Mouse (Mus musculus) heart, embryonic 16.5 days (tissue): ENCODE data around the gene Ddx50. TPM values are rescaled to one million over a fixed set of nuclear protein-coding genes. Genes with fewer than 3 reads are reported as not detected.

Experiments
- ATAC-seq: fragments of 200-750 bp; cut with Nextera tagmentation; replicated peaks from 2 replicates; pipeline ENCODE4 v1.8.0; 2017; ENCODE audit warnings: moderate number of reproducible peaks; ENCODE audit not compliant: insufficient read depth, low FRiP score; ENCODE audit errors: extremely low read depth
- H3K27ac ChIP-seq: fragments of 300-500 bp; sonication (generic); 2 replicates; pipeline ENCODE4 v1.5.1; 2014; ENCODE audit warnings: mild to moderate bottlenecking, low read length, control low read depth, moderate library complexity
- H3K27me3 ChIP-seq: fragments of 300-500 bp; sonication (generic); 2 replicates; pipeline ENCODE4 v1.6.1; 2014; ENCODE audit warnings: low read length, mixed read lengths; ENCODE audit not compliant: control insufficient read depth, insufficient read depth
- H3K36me3 ChIP-seq: fragments of 300-500 bp; sonication (generic); 2 replicates; pipeline ENCODE4 v1.6.1; 2014; ENCODE audit not compliant: control insufficient read depth, insufficient read depth
- H3K4me1 ChIP-seq: fragments of 300-500 bp; sonication (generic); 2 replicates; pipeline ENCODE4 v1.6.1; 2014; ENCODE audit warnings: low read length, mixed read lengths; ENCODE audit not compliant: control insufficient read depth, insufficient read depth
- H3K4me2 ChIP-seq: fragments of 300-500 bp; sonication (generic); 2 replicates; pipeline ENCODE4 v1.6.1; 2014; ENCODE audit warnings: low read depth, mild to moderate bottlenecking, control low read depth, low read length
- H3K4me3 ChIP-seq: fragments of 300-500 bp; sonication (generic); 2 replicates; pipeline ENCODE4 v1.5.1; 2014; ENCODE audit warnings: mild to moderate bottlenecking, control low read depth, low read length
- H3K9ac ChIP-seq: fragments of 300-500 bp; sonication (generic); 2 replicates; pipeline ENCODE4 v1.6.1; 2014; ENCODE audit warnings: low read length, control low read depth
- H3K9me3 ChIP-seq: fragments of 300-500 bp; sonication (generic); replicated peaks from 2 replicates; pipeline ENCODE4 v1.6.1; 2016; ENCODE audit warnings: low read length; ENCODE audit not compliant: control insufficient read depth
- WGBS: fragments of 180-500 bp; shearing (Covaris S2); extraction: QIAGEN DNeasy Blood & Tissue Kit; methylation state at CpG from one replicate; pipeline ENCODE4 v1.1.7; 2014; 5-methylcytosine and 5-hydroxymethylcytosine counted together
- polyA plus RNA-seq: library from polyadenylated mRNA; unstranded; fragments of >200 nt; fragmentation: Nextera tagmentation; extraction: Ambion mirVana; gene quantifications from 2 replicates; pipeline ENCODE4 v1.2.1, GENCODE M21; 2015

Ddx50 gene
- polyA plus RNA-seq, 1 experiment from 2014 or later: 99.9 TPM

DNA sequence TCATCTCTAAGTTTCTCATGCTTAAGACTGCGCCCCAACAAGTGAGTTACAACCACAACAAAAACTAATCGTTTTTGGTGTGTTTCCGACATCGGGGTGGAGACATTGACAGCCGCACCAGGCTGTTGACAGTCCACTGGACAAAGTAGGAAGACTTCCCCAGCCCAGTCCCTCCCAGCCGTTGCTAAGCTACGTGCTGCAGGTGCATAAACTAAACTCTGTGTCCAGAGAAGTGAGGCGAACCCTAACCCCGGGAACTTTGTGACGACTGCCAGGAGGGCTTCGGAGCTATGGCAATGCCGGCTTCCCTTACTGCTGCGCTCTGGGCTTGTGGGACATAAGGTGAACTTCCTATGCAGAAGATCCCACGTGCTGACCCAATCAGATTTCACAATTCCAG is 18.2 kb upstream of the Ddx50 start:
- Histone ChIP-seq H3K4me3 (no peak overlapping the region), H3K9me3 (no peaks in the 10 kb centered on the region), H3K4me1 (peaks cover 4% of the 10 kb centered on the region), H3K36me3 (no peaks in the 10 kb centered on the region), H3K4me2 (no peak overlapping the region), H3K27ac (no peak overlapping the region), H3K27me3 (no peaks in the 10 kb centered on the region), H3K9ac (no peak overlapping the region)
- ATAC-seq: no peak
- 66% methylated on average over 14 of the region's 14 CpGs for WGBS

DNA sequence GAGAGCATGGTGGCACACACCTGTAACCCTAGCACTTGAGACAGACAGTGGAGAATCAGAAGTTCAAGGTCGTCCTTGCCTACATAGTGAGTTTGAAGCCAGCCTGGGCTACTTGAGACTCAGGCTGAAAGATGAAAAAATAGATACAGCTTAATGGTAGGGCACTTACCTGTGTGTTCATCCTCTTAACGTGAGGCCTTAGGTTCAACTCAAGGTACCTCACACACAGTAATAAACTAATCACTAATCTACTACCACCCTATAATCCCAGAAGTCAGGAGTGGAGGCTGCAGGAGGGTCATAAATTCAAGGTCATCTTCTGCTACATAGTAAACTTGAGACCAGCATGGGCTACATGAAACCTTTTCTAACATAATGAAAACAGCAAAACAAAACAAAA is 17.4 kb upstream of the Ddx50 start:
- Histone ChIP-seq H3K27me3 (no peaks in the 10 kb centered on the region), H3K4me3 (no peak overlapping the region), H3K4me2 (no peak overlapping the region), H3K27ac (no peak overlapping the region), H3K4me1 (peaks cover 4% of the 10 kb centered on the region), H3K36me3 (no peaks in the 10 kb centered on the region), H3K9me3 (no peaks in the 10 kb centered on the region), H3K9ac (no peak overlapping the region)
- WGBS: 72% methylated on average over 2 of the region's 2 CpGs
- no peak for ATAC-seq

DNA sequence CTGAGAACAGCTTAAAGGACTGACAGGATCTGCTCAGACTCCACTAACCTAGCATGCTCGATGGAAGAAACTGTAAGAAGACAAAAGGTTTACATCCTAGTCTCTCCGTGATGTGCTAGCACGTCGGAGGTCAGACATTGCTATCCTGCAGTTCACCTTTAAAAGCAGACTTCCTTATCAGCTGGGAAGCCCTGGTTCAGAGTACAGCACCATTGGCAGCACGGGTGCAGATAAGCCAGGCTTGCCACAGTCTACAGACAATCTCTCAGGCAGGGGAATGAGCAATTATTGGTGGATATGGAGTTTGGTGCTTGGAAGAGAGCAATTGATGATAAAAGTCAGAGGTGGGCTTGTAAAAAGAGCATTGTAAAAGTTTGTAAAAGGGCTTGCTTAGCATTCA is 17.0 kb upstream of the Ddx50 start:
- no peak overlapping the region for H3K4me3 ChIP-seq
- no peak overlapping the region for H3K9ac ChIP-seq
- WGBS: 37% methylated on average over 5 of the region's 5 CpGs
- no peaks in the 10 kb centered on the region for H3K36me3 ChIP-seq
- H3K4me1 ChIP-seq: peaks cover 4% of the 10 kb centered on the region
- no peaks in the 10 kb centered on the region for H3K27me3 ChIP-seq
- H3K9me3 ChIP-seq: no peaks in the 10 kb centered on the region
- ATAC-seq: no peak
- H3K4me2 ChIP-seq: no peak overlapping the region
- H3K27ac ChIP-seq: no peak overlapping the region

DNA sequence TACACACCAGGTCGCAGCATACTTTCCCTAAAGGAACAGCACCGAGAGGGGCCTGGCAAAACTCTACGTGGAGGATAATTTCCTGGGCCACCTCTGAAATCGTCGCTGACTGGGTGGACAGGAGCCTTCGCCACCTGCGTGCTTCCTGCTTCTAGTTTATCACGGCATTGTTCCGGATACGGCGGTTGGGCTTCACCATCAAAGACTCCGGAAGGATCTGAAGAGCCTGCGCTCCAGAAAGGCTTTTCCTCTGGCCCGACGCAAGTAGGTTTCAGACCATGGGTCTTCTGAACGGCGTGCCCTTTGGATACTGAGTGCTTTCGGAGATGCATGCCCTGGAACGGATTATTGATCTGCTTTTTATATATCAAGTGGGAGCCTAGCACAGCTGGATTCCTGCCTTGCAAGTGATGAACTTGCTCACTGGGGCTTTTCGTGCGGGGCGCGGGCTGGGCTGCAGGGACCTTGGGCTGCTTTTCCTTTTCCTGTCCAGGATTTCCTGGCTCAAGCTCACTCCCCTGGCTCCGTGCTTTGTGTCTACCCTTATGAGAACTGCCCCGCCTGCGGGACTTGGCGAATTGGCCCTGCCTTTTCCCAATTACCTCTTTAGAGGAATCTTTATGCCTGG is 14.1 kb upstream of the Ddx50 start:
- Histone ChIP-seq H3K36me3 (no peaks in the 10 kb centered on the region), H3K27me3 (no peaks in the 10 kb centered on the region), H3K4me1 (peaks cover 4% of the 10 kb centered on the region), H3K4me2 (peak overlapping the region; percentile 56), H3K27ac (peak overlapping the region; percentile 47), H3K9ac (peak overlapping the region; percentile 48), H3K4me3 (peak overlapping the region; percentile 29), H3K9me3 (no peaks in the 10 kb centered on the region)
- 35% methylated on average over 27 of the region's 27 CpGs for WGBS
- peak; percentile 51; the same call in 1 of the 2 replicates for ATAC-seq

DNA sequence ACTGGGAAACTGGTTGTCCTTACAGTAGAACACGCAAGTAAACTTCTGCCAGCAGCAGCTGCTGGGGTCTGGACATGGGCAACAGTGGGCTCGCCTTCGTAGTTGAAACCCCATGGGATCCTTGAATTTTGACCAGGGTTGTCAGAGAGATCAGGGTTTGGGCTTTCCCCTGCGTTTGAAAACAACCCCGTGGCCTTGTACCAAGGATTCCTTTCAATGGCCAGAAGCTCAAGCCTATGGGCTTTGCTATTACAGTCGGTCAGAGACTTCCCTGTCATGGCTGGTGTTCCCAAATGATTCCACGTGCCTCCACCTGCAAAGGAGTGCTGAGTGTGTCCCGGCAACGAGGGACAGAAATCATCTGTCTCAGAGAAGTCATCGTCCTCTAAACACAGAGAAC is 13.2 kb upstream of the Ddx50 start:
- Histone ChIP-seq H3K27ac (peak overlapping the region; percentile 47), H3K36me3 (no peaks in the 10 kb centered on the region), H3K4me3 (no peak overlapping the region), H3K27me3 (no peaks in the 10 kb centered on the region), H3K4me1 (peaks cover 4% of the 10 kb centered on the region), H3K9me3 (no peaks in the 10 kb centered on the region), H3K9ac (no peak overlapping the region), H3K4me2 (no peak overlapping the region)
- no peak for ATAC-seq
- WGBS: 82% methylated on average over 10 of the region's 10 CpGs

DNA sequence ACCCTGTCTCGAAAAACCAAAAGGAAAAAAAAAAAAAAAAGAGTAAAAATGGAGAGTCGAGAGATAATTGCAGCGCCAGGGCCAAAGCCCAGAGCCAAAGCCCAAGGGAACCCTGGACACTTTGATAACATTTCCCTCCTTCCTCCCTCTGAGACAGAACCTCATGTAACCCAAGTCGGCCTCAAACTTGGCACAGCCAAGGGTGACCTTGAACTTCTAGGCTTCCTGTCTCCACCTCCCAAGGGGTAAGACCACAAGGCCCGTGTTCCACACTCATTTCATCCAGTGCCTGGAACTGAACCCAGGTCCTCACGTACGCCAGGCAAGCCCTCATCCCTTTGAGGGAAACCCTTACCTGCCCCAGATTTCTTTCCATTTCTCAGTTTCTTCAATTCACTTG is 5.7 kb upstream of the Ddx50 start:
- Histone ChIP-seq H3K4me2 (no peak overlapping the region), H3K27me3 (no peaks in the 10 kb centered on the region), H3K9me3 (no peaks in the 10 kb centered on the region), H3K4me3 (no peak overlapping the region), H3K4me1 (no peaks in the 10 kb centered on the region), H3K36me3 (no peaks in the 10 kb centered on the region), H3K27ac (no peak overlapping the region), H3K9ac (no peak overlapping the region)
- no peak for ATAC-seq
- WGBS: 73% methylated on average over 6 of the region's 7 CpGs

DNA sequence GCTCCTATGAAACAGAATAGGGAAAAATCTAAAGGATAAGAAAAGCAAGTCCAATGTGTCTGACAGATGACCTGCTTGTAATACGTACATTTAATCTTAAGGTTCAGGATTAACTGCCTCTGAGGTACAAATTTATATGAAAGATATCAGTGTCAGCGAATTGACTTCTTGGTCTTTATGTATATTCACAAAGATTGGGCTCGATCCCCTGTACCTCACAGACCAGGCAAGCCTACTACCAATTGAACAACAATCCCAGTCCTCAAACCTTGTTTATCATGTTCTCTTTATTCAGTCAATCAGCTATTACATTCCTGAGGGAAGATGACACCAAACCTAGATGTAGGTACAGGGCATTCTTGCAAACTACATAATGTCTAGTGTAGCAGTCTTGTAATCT is 943 bp upstream of the Ddx50 start:
- no peaks in the 10 kb centered on the region for H3K9me3 ChIP-seq
- peaks cover 8% of the 10 kb centered on the region for H3K4me1 ChIP-seq
- H3K36me3 ChIP-seq: no peaks in the 10 kb centered on the region
- no peaks in the 10 kb centered on the region for H3K27me3 ChIP-seq
- peak overlapping the region; percentile 74 for H3K9ac ChIP-seq
- H3K4me2 ChIP-seq: peak overlapping the region; percentile 77
- H3K27ac ChIP-seq: peak overlapping the region; percentile 94
- WGBS: 19% methylated on average over 3 of the region's 3 CpGs
- no peak for ATAC-seq
- peak overlapping the region; percentile 94 for H3K4me3 ChIP-seq

DNA sequence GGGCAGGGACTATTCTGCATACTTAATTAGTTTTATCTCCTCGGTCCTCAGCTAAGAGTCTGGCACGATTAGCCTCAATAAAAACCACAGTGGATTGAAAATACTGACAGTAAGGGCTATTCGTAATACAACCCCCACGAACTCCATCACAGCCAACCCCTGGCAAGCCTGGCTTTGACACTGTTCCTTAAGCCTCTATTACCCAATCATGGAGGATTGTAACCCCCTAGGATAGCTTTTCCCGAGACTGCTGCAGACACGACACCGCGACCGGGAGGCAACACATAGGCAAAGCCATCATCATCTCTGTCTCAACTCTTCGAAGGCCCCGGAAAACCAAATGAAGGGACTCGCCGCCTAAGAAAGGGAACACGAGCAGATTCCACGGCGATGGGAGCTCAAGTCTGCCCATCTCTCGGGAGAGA is 648 bp downstream of the Ddx50 start:
- H3K4me2 ChIP-seq: peak overlapping the region; percentile 71
- peak overlapping the region; percentile 94 for H3K4me3 ChIP-seq
- no peaks in the 10 kb centered on the region for H3K27me3 ChIP-seq
- H3K9me3 ChIP-seq: no peaks in the 10 kb centered on the region
- H3K36me3 ChIP-seq: peaks cover 8% of the 10 kb centered on the region
- peak overlapping the region; percentile 94 for H3K27ac ChIP-seq
- peak overlapping the region; percentile 95 for H3K9ac ChIP-seq
- ATAC-seq: no peak
- peaks cover 8% of the 10 kb centered on the region for H3K4me1 ChIP-seq
- under 1% methylated on average over 17 of the region's 17 CpGs for WGBS

DNA sequence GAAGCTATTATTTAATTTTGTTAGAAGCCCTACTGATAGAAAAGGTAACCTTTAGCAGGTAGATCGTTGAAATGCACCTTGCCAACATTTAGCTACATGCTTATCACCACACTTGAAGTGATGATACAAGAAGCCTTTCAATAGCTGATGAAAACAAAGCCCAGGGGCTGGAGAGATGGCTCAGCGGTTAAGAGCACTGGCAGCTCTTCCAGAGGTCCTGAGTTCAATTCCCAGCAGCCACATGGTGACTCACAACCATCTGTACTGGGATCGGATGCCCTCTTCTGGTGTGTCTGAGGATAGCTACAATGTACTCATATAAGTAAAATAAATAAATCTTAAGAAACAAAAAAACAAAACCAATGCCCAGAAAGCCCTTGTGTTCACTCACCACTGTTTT is 46.9 kb downstream of the Ddx50 start:
- WGBS: 72% methylated on average over 3 of the region's 3 CpGs
- Histone ChIP-seq H3K27me3 (no peaks in the 10 kb centered on the region), H3K27ac (no peak overlapping the region), H3K36me3 (no peaks in the 10 kb centered on the region), H3K4me2 (no peak overlapping the region), H3K4me3 (no peak overlapping the region), H3K9me3 (no peaks in the 10 kb centered on the region), H3K4me1 (peaks cover 12% of the 10 kb centered on the region), H3K9ac (no peak overlapping the region)
- no peak for ATAC-seq
